Mouse (Mus musculus): ENCODE results near the gene Rnf185.

DNA sequence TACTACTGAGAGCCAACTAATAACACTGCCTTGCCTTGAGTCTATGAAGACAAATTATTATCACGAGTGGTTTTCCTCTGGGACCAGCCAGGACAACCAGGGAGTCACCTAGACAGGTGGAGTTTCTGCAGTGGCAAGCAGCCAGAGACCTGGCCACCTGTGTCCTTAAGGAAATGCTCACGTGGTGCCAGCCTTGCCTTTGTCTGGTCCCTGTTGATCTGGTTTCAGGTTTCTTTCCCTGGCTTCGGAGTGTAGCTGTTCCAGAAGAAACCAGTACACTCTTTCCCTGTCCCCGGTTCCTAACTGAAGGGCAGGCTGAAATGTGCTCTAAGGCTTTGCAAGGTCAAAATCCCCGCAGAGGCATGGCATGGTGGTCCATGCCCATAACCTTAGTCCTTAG lies 44.6 kb upstream of the Rnf185 start:
- TF ChIP-seq POLR2A (IDR thresholded peaks at IDR 0.05; ENCODE audit: extremely low read depth, insufficient read depth, low read length) (no peak), CTCF (IDR thresholded peaks at IDR 0.05; ENCODE audit: extremely low read depth, insufficient read depth, low read length) (no peak)
